Mouse (Mus musculus) 416B (cell line): ENCODE data around the gene Nudcd2.

ENCODE experiments used
- DNase-seq: peaks from one replicate; pipeline ENCODE4 v3.0.0; 2011; ENCODE audit warnings: low read depth

Nudcd2 gene

DNA sequence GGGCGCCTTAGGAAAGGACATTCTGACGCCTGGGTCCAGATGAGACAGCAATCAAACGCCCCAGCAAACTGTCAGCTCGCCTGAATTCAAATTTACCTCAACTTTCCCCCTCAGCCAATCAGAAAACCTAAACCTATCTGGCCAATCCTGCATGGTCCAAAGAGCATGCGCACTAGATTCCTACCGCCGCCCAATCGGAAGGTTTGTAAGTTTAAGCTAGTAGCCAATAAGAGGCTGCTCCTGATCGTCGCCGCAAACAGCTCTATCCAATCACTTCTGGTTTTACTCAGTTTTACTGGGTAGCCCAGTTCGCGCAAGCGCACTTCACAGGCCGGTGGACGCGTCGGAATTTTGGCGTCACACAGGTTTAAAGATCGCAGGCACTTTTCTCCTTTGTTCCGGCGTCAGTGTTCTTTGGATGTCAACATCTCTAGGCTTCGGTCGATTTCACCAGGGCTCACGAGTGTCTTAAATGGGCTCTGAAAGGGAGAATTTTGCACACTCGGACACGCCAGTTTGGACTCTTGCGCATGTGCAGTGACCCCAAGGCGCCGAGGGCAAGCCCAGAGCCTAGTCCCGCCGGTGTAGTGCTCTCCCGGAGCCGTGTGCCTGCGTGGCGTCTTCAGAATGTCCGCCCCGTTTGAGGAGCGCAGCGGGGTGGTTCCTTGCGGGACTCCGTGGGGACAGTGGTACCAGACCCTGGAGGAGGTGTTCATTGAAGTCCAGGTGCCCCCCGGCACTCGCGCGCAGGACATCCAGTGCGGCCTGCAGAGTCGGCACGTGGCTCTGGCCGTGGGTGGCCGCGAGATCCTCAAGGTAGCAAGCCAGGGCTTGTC lies at the start of gene Nudcd2, which contains the start of gene Hmmr:
Nudcd2 (plus strand) TSS at position 329 of the 836 bp plus-strand sequence.
Hmmr (minus strand) TSS at position 84 of the 836 bp plus-strand sequence.
- DNase-seq = peak; percentile 99

DNA sequence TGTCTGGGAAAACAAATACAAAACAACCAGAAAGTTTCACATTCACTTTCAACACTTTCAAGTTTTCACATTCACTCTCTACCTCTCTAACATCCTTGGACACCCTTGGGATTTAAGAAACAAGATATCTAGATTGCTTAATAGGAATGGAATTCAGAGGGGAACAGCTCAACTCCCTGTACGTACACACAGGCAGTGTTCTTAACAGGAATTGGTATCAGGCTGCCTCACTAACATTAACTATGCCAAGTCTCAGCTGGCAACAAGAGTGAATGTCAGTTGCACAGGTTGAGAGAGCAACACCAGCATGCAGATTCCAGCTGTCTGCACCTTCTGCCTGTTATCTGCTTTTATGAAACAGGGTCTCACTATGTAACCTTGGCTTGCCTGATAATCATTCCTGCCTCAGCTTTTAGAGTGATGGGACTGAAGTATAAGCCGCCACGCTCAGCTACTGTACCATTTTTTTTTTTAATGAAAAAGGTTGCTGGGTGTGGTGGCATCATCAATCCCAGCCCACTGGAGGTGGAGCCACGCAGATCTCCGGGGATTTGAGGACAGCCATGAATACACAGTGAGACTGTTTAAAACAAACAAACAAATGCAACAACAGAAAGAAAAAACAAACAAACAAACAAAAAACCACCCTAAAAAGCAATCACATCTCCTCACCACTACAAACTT lies 42.9 kb upstream of the Nudcd2 start:
- no peak for DNase-seq

DNA sequence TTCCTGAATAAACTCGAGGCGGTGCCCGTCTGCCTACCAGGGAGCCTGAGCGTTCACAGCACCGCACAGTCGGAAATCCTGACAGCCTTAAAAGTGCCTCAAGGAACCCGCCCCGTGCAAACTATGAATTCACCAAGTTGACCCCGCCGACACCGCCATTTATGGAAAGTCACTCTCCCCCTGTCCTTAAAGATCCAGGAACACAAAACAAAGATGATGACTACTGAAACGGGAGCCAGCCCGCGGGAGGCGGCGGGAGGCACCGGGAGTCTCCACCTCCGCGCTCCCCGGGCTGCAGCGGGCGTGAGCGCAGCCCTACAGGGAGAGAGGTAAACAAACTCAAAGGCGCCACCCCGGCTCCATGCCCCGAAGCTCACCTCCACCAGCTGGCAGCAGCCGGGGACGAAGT lies 41.4 kb upstream of the Nudcd2 start:
- DNase-seq = peak; percentile 61

DNA sequence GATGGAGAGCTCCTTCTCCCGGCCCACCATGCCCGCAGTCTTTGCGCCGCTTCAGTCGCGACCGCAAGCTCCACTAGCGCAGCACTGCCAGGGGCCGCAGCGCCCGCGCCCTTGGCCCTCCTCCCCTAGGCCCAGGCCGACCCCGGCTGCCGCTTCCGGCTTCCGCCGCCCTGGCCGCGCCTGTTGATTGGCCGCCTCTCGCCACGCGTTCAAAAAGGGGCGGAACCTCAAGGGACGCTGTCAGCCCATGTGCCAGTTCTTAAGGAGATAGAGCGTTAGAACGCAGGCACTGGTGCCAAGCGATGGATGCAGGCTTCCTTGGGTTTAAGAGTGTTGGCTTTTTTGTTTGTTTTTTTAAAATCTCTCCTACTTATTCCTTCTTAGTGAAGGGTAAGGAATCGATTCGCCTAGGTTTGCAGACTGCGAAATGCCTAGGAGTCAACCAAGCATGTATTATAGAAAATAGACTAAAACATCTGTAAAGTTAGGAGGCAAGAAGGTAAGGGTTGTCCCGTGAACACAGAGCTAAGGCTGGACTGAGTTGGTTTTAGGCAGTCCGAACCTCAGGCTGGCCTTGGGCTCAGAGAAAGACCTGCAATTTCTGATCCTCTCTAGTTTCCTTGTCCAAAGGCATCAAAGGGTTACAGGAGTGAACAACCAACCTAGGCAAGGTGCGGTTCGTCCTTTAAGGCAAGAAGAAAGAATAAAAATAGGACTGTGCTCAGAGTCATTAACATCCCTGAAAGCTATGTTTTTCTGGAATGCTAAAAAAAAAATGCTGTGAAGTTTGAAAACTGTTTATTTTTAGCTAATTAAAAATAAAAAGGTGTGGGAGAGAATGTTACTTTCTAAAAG lies 40.7 kb upstream of the Nudcd2 start:
- DNase-seq = peak; percentile 94

DNA sequence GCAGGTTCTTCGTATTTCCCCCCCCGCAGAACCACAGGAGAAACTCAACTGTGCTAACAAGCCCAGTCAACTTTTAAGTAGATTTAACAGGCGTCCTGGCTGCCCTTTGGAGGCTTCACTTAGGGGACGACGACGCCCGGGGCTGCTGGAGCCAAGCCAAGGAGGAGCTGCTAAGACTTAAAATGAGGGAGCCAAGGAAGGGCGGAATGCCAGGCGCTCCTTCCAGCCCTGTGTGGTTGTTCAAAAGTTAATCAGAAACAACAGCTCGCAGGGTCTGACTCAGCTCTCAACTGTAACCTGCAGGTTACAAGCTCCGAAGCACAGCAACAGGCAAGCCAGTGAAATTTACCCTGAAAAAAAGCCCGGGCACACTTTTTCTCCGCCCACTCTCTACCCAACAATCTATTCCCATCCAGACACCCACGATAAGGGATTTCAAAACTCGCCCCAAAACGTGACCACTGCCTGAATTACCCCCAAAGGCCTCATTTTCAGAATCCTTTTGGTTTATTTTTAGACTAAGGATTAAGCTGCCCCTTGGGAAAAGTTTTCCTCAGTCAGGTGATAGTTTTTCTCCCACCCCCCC lies 40.0 kb upstream of the Nudcd2 start:
- peak; percentile 92 for DNase-seq

DNA sequence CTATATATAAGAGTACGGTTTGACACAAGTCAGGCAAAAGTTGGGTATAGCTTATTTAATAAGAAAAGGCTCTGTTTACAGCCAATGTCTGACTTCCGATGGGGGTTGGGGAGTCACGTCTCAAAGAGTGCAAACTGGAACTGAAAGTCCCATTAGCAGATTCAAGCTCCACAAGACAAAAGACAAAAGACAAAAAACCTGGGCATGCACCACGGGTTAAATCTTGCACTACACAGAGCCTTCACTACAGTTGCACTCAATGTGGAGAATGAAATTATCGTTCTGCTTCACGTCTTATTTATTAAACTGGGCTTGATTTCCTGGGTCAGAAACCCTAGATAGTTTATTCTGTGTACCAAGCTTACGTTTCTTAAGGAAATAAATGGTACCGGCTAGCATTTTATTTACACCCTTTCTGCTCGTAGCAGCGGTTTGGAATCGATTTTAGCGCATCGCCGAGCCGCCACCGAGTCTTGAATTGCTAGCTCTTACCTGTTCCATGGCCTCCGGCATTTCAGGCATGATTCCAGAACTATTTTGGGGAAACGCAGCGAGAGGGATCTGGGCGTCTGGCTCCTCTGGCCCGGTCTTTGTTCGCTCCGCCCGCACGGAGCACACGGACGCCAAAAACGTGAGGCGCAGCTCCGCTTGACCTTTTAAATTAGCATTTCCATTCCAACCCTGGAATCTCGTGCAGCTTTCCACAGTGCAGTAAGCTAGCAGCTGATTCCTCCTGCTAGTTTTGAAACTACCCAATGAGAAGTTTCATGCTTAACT lies 39.0 kb upstream of the Nudcd2 start:
- DNase-seq = peak; percentile 90

DNA sequence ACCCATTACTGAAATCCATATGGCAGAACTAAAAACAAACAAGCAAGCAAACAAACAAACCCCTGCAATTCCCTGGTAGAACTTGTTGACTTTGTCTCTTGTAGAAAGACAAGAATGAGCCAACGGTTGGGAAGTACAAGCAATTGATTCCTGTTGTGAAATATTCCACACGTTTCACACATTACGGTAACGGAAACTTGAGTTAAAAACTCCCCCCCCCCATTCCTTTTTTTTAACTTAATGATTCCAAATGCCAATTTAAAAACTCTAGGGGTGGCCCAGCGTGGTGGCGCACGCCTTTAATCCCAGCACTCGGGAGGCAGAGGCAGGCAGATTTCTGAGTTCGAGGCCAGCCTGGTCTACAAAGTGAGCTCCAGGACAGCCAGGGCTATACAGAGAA lies 38.4 kb upstream of the Nudcd2 start, which contains the start of gene Mat2b:
Mat2b (minus strand) TSS at position 101 of the 400 bp plus-strand sequence.
- DNase-seq = no peak

DNA sequence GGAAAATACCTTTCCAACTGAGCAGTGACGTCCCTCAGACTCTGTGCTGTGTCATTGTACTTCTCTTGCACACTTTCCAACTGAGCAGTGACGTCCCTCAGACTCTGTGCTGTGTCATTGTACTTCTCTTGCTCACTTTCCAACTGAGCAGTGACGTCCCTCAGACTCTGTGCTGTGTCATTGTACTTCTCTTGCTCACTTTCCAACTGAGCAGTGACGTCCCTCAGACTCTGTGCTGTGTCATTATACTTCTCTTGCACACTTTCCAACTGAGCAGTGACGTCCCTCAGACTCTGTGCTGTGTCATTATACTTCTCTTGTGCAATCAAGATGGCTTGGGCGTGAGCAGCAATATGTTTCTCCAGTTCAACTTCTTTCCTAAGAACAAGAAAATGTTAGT lies 23.6 kb upstream of the Nudcd2 start:
- peak; percentile 52 for DNase-seq

DNA sequence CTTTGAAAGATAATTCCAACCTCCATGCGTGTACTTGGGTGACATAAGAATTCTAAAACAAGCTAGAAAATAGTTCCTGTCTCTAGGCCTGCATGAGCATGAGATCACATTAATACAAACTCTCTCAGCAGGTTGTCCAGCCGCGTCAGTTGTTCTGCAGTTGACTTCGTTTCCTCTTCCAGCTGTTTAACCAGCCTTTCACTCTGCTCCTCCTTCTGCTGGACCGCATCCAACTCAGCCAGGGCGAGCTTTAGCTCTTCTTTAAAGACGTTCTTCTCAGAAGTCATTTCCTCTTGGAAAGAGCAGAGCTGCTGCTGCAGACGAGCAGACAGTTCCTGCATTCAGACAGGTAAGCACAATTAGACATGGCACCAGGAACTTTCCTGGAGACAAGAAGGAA lies 19.6 kb upstream of the Nudcd2 start:
- no peak for DNase-seq

DNA sequence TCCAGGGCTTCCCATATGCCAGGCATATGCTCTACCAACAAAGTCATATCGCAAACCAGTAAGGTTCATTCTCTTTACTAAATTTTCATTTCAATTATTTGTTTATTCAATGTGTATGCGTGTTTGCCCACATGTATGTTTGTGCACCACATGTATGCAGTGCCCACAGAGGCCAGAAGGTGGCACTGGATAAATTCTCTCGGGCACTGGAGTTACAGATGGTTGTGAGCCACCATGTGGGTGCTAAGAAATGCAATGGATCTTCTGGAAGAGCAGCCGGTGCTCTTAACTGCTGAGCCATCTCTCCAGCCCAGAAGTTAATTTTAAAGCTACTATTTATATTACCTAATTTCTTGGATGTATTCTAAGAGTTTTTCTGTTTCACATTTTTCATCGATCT lies 17.9 kb upstream of the Nudcd2 start:
- DNase-seq = peak; percentile 27

DNA sequence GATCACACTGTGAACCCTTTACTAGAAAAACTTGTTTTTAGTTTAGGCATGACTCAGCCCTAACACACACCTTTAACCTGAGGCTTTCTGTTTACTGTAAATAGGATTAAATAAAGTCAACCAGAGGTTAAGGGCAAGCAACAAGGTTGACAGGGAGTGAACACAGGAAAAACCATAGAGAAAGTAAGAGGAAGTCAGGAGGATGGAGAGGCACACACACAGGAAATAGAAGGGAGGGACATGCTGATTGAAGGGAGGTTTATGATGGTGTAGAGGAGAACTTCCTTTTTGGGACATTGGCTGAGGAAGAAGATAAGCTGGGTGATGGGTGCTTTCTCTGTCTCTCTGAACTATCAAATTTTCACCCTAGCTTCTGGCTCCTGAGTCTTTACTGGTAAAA lies 15.1 kb upstream of the Nudcd2 start:
- DNase-seq = peak; percentile 49

DNA sequence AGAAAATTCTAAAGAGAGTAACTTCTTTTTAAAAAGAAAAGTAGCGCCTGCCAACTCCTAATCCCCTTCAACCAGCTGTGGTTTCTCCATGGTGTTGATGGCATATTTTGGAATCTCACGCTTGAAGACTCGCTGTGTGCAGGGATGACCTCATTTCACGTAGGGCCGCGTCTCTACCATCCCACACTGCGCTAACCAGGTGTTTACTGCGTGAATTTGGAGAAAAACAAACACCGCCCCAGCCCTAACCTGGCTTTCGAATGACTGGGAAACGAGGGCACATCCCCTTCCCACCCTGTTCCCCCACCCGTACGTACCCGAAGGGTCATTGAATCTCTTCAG lies 499 bp upstream of the Nudcd2 start:
- DNase-seq = no peak

DNA sequence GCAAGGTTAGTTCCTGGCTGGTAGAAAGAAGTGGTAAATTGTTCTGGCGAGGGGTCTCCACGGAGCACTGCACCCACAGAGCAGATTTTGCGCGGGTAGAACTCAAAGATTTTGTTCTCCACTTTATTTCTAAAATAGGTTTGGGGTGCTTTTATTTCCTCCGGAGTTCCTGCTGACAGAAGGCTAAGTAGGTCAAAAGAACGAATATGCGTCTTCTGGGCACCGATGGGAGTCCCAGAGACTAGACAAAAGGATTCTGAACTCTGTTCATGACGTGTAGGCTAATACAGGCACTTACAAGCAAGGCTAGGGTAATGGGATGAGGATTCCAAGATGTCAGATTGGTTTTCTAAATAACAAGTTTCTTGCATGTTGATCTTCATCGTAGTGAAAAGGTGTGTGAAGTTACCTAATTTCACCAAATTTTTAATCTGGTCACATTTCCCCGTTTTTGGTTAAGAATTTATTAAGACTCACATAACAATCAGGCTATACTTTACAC lies 835 bp downstream of the Nudcd2 start:
- DNase-seq = peak; percentile 53

DNA sequence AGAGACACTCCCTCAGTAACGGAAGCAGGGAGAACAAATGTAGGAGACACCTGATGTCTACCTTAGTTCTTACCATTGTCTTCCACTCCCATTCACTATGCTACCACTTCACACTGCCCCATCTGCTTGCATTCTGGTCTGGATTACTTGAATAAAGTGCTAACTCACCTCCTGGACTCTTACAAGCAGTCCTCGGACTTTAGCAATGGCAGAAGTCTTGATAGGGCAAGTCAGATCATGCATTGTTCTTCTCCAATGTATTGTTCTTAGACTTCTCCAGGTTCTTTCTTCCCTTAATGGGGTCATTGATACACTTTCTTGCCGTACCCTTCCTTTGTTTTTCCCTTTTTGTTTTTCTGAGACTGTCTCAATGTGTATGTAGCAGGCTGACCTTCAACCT lies 3.9 kb downstream of the Nudcd2 start:
- no peak for DNase-seq

DNA sequence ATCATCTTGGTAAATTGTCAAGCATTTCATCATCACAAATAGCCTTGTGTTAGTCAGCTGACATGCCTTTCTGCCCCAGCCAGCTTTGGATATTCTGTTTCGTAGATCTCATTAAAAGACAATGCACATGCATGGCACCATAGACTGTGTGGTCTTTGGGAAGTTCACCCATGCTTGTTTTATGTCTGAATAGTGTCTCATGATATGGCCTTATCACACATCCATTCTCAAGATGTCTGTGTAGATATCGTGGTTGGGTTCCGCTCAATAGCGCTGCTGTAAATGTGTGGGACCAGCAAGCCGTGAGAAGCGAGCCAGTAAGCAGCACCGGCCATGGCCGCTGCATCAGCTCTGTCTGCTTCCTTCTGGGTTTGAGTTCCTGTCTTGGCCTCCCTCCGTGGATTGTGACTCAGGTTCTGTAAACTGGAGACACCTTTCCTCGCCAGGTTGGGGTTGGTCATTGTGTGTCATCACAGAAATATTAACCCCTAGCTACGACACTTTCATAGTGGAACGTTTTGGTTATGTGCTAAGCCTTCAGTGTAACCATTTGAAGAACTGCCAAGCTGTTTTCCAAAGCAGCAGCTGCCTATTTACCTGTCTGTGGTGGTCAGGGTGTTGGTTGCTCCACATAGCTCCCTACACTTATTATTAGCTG lies 8.3 kb downstream of the Nudcd2 start:
- peak; percentile 24 for DNase-seq

DNA sequence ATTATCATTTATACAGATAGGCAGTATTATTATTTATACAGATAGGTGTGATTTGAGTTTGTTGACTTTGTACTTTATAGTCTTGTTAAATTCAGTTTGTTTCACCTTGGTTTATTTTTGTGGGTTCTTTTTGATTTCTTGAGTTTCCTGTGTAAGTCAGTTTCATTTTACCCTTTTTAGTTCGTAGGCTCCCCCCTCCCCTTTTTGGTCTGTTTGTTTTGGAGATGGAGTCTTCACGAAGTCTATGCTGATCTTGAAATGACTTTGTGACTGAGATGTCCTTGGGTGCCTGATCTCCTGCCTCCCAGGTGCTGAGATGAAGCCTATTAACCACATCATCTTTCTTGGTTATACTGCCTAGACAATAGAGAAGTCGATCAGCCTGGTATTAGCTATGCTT lies 10.9 kb downstream of the Nudcd2 start:
- no peak for DNase-seq

DNA sequence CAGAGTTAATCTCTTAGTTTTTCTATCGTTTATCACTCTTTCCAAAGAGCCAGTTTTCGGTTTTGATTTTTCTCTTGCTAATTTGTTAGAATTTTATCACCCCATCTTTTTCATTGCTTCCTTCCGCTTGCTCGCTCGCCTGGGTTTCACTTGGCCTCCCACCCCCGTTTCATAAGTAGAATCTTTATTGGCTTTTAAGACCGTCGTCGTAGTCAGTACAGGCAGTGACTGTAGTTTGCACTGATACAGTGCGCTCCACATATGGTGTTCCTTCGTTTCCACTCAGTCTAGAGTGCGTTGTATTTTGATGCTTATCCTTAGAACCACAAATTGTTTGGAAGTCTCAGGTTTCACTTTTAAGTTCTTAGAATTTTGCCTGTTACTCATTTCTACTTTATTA lies 12.9 kb downstream of the Nudcd2 start:
- DNase-seq = peak; percentile 55

DNA sequence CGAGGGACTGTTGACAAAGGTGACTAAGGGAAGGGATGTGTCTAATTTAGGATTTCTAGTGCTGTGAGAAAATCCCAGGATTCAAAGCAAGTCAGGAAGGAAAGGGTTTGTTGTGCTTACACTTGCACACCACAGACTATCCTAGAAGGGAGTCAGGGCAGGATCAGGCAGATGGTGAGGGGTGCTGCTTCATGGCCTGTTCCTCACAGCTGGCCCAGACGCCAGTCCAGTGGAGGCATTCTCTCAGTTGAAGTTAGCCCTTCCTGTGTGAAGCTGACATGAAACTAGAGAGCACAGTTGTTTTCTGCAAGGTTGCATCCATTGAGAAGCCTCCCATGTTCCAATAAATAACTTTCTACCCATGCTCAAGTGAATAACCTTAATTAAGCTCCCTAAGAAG lies 14.2 kb downstream of the Nudcd2 start:
- DNase-seq = no peak

DNA sequence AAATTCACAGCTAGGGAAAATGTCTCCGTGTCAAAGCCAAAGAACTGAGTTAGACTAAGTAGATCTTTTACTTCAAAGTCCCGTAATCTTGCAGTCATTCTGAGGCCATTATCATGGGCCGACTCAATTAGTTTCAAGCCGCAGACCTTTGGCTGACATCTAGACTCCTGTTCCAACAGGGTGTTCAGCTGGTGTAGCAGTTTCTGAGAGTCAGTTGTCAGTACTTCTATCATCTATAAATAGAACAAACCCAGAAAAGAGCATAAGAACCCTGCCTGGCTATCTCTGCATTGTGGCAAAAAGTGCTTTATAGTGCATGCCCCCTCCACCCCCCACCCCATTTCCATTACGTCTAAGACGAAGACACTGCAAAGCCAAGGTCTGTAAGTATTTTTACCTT lies 20.4 kb downstream of the Nudcd2 start:
- DNase-seq = no peak

DNA sequence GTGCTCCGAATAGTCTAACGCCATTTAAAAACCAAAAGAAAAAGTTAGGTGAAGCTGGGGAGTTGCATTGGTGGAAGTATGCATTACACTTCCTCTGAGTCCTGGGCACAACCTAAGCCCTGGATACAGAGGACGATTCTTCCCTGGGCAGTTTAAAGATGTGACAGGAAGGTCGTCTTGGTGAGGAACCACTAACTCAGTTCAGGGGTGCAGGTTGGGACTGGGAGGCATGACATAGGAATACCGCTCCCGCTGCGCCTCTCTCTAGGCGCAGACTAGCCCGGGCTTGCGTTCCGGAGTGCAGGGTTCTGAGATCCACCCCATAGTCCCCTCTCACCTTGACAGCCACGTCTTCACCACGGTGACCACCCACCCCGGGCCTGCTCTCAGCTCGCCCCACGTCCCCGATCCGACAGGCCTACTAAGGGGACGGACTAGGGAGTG lies 21.2 kb downstream of the Nudcd2 start:
- peak; percentile 57 for DNase-seq
